Mouse (Mus musculus): ENCODE results near the gene Fars2.

The Fars2 gene

GRCm38 (mm10) chr13:36510161-36510560 lies 392.9 kb downstream of the Fars2 start:
- DNase-seq (ENCODE audit: low spot score in 2 of 2) = no peak

GRCm38 (mm10) chr13:36513126-36513525 lies 395.9 kb downstream of the Fars2 start:
- no peak for DNase-seq (ENCODE audit: low spot score in 2 of 2)

GRCm38 (mm10) chr13:36518144-36518571 lies 400.9 kb downstream of the Fars2 start:
- no peak for DNase-seq (ENCODE audit: low spot score in 2 of 2)

GRCm38 (mm10) chr13:36527761-36528160 lies 410.5 kb downstream of the Fars2 start:
- no peak for DNase-seq (ENCODE audit: low spot score in 2 of 2)

- DNase-seq (ENCODE audit: low spot score in 2 of 2) = peak; percentile 12 to 59
These were observed 411.1 kb downstream of the Fars2 start for GRCm38 (mm10) chr13:36528223-36528895.

GRCm38 (mm10) chr13:36529467-36530039 lies 412.3 kb downstream of the Fars2 start:
- no peak for DNase-seq (ENCODE audit: low spot score in 2 of 2)

GRCm38 (mm10) chr13:36530852-36531251 lies 413.6 kb downstream of the Fars2 start:
- DNase-seq (ENCODE audit: low spot score in 2 of 2) = no peak

GRCm38 (mm10) chr13:36531893-36532292 lies 414.7 kb downstream of the Fars2 start:
- DNase-seq (ENCODE audit: low spot score in 2 of 2) = no peak

- no peak for DNase-seq (ENCODE audit: low spot score in 2 of 2)
These were observed 415.9 kb downstream of the Fars2 start for GRCm38 (mm10) chr13:36533071-36533470.

GRCm38 (mm10) chr13:36533518-36533917 lies 416.3 kb downstream of the Fars2 start:
- DNase-seq (ENCODE audit: low spot score in 2 of 2) = no peak

GRCm38 (mm10) chr13:36533966-36534540 lies 416.8 kb downstream of the Fars2 start:
- no peak for DNase-seq (ENCODE audit: low spot score in 2 of 2)

GRCm38 (mm10) chr13:36537580-36537979 lies 420.4 kb downstream of the Fars2 start:
- no peak for DNase-seq (ENCODE audit: low spot score in 2 of 2)

GRCm38 (mm10) chr13:36538385-36538784 lies 421.2 kb downstream of the Fars2 start:
- DNase-seq (ENCODE audit: low spot score in 2 of 2) = no peak

GRCm38 (mm10) chr13:36540231-36540630 lies 423.0 kb downstream of the Fars2 start:
- no peak for DNase-seq (ENCODE audit: low spot score in 2 of 2)

GRCm38 (mm10) chr13:36541287-36541780 lies 424.1 kb downstream of the Fars2 start:
- DNase-seq (ENCODE audit: low spot score in 2 of 2) = no peak

GRCm38 (mm10) chr13:36550694-36551093 lies 433.5 kb downstream of the Fars2 start:
- DNase-seq (ENCODE audit: low spot score in 2 of 2) = no peak

- DNase-seq (ENCODE audit: low spot score in 2 of 2) = no peak
These were observed 435.5 kb downstream of the Fars2 start for GRCm38 (mm10) chr13:36552522-36553246.

GRCm38 (mm10) chr13:36553247-36553642 lies 436.0 kb downstream of the Fars2 start:
- no peak for DNase-seq (ENCODE audit: low spot score in 2 of 2)

- no peak for DNase-seq (ENCODE audit: low spot score in 2 of 2)
These were observed 437.5 kb downstream of the Fars2 start for GRCm38 (mm10) chr13:36554743-36555142.

- DNase-seq (ENCODE audit: low spot score in 2 of 2) = no peak
These were observed 445.5 kb downstream of the Fars2 start for GRCm38 (mm10) chr13:36562447-36563441.

GRCm38 (mm10) chr13:36564764-36565315 lies 447.6 kb downstream of the Fars2 start:
- DNase-seq (ENCODE audit: low spot score in 2 of 2) = no peak

Measured in urinary bladder, postnatal 36 days (tissue).